Mouse (Mus musculus) liver, embryonic 14.5 days (tissue): ENCODE measurements around the gene Exph5.

ENCODE experiments used
- CTCF ChIP-seq: IDR thresholded peaks from 2 replicates; pipeline ENCODE4 v1.5.1; 2016; ENCODE audit warnings: antibody characterized with exemption, low read depth, control low read depth
- EP300 ChIP-seq: IDR thresholded peaks from 2 replicates; pipeline ENCODE4 v1.6.1; 2016; ENCODE audit warnings: antibody characterized with exemption, low read depth

GRCm38 (mm10) chr9:53376820-53377219 is 75.3 kb downstream of the Exph5 start:
- TF ChIP-seq CTCF (peak; percentile 71), EP300 (no peak)
